Mouse (Mus musculus) kidney, adult 9 months (tissue): ENCODE results near the gene Coa7.
A peak's percentile ranks its signal among the peaks of the same experiment; 100 is the strongest.

Source experiments
- DNase-seq: peaks from one replicate; pipeline ENCODE4 v3.0.0; 2022

Gene Coa7

GRCm38 (mm10) chr4:108387681-108388253, 59.8 kb downstream of the Coa7 start:
- peak; percentile 45 for DNase-seq

GRCm38 (mm10) chr4:108388741-108389140, 60.8 kb downstream of the Coa7 start:
- DNase-seq: no peak

GRCm38 (mm10) chr4:108391124-108391523, 63.2 kb downstream of the Coa7 start:
- DNase-seq: no peak
